Mouse (Mus musculus): ENCODE results near the gene Dync1li2.

DNA sequence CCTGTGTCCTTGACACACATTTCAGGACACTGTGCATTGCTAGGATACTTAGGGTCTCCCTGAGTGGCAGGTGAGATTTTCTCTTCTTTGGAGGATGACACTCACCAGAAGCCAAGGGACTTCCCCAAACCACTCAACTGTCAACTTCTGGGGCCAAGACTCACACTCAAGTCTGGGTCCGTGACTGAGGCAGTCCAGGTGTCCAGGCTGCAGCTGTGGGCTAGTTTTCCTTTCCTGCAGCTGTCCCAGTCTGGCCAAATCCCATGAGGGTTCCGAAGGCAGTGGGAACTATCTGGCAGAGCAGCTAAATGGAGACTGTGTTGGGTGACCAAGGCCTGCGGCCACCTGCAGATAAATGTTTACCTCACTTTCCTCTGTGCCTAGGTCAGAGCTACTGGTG is 30.9 kb downstream of the Dync1li2 start:
- TF ChIP-seq CTCF (IDR thresholded peaks at IDR 0.05; ENCODE audit: low read depth, low read length) (no peak), POLR2A (IDR thresholded peaks at IDR 0.05; ENCODE audit: extremely low read depth, insufficient read depth, low read length) (no peak)
